Mouse (Mus musculus): Measurements from ENCODE around the gene Cpm.

GRCm38 (mm10) chr10:117587335-117587734, 42.0 kb upstream of the Cpm start:
- TF ChIP-seq CTCF (IDR thresholded peaks at IDR 0.05; ENCODE audit: borderline replicate concordance, insufficient read depth, low read depth, low read length) (no peak), POLR2A (IDR thresholded peaks at IDR 0.05; ENCODE audit: borderline replicate concordance, insufficient read depth, low read length) (no peak)

Measured in cerebellum, adult 2 months (tissue).